Comparison of ENCODE assay signal across 15 mouse cellular contexts in the genomic region with DNA sequence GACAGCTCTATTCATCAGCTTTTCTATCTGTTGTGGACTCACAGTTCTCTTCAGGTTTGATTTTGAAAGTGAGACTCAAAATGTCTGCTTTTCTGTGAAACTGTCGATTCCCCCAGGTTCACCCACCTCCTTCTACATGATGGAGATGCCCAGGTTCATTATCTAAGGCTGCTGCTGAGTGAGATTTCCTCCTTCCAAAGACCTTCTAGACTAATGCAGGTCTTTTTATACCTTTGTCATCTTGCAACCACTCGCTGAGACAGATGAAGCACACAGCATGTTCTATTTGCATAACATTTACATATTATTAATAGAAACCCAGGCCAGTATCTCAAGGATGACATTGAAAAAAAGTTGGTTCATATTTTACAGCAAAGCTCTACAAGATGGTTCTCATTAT.
"Had no signal": no experiment of that assay in that cellular context is flagged by ENCODE, and none has a peak within 500 bp of the region (broad histone marks: within the 10 kb centered on the region; RNA-seq: fewer than 3 reads in every experiment).

No protein-coding gene starts in this region.

- H3K4me1 ChIP-seq: limb, embryonic 10.5 days; liver, embryonic 15.5 days; neural tube, embryonic 15.5 days had no signal

- DNase-seq: kidney, adult 18-20 months; kidney, postnatal 14 days; layer of hippocampus, postnatal 36 days; lung, adult 2 months; lung, postnatal 36 days; right cerebral cortex, adult 18-20 months; right cerebral cortex, postnatal 25 days; thymus, postnatal 4 days had no signal

- ATAC-seq: lung, postnatal 0 days had no signal

- H3K27me3 ChIP-seq: liver, embryonic 15.5 days; neural tube, embryonic 15.5 days had no signal

- H3K9ac ChIP-seq: liver, embryonic 15.5 days; neural tube, embryonic 15.5 days had no signal

- H3K36me3 ChIP-seq: limb, embryonic 10.5 days; liver, embryonic 15.5 days; neural tube, embryonic 15.5 days had no signal

- H3K9me3 ChIP-seq: limb, embryonic 10.5 days; liver, embryonic 15.5 days; neural tube, embryonic 15.5 days had no signal

- H3K4me2 ChIP-seq: liver, embryonic 11.5 days; liver, embryonic 15.5 days; midbrain, embryonic 11.5 days; neural tube, embryonic 15.5 days had no signal

- H3K27ac ChIP-seq: limb, embryonic 10.5 days; liver, embryonic 15.5 days; neural tube, embryonic 15.5 days had no signal

- H3K4me3 ChIP-seq: limb, embryonic 10.5 days; liver, embryonic 15.5 days; myocyte; neural tube, embryonic 15.5 days had no signal
